Mouse (Mus musculus) cerebellum, adult 9-10 months (tissue): Measurements from ENCODE around the gene Igf1r.
"Not testable (repeated sequence)": the region's sequence is repeated elsewhere in the genome, so short reads cannot be mapped to it uniquely, and the experiment has no call there.

Source experiments
- DNase-seq: peaks from one replicate; pipeline ENCODE4 v3.0.0; 2022

Gene Igf1r

DNA sequence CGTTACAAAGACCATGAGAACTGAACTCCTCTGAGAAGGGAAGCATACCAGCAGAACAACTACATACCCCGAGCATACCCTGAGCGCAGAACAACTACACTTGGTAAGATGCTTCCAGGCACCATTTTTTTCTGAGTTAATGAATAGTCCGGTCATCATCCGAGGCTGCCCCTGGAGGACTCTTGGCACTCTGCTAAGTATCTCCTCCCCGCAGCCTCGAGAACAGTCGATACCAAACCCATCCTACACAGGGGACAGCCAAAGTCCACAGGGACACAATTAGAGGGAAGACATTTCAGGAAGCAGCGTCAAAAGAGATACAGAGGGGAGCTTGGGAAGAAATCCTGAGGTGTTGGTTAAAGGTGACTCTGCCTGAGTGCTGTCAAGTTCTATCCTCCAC is 288.6 kb downstream of the Igf1r start:
- no peak for DNase-seq

DNA sequence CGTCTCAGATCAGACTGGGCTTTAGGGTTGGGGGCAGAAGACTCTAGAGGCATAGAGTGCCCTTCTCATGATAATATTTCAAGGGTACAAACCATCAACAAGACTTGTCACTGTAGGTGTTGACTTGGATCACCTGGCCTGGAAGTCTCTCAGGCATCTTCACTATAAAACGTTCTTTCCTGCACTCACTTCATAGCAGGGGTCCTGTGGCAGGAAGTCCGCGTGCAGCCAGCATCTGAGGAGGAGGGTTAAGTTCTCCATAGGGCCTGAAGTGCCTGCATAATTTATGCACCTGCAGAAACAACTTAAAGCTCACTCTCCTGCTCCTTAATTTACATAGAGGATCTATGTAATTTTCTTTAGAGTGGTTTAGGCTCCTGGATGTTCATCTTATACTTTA is 293.1 kb downstream of the Igf1r start:
- no peak for DNase-seq

DNA sequence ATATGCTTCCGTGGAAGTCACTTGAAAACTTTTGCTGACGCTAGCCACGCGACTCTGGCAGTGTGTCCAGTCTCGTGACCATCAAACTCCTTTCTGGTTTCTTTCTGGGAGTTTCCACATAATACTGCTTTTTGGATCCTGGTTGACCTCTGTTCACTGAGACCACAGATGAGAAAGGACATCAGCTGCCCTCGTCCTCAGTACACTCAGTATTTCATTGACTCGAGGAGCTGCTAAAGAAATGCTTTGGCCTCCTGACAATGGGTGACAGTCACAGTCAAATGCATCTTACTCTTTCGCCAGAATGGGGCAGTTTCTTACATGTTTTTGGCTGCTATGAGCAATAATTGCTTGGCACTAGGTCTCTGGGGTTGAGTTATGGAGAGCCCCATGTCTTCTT is 293.6 kb downstream of the Igf1r start:
- DNase-seq = no peak

DNA sequence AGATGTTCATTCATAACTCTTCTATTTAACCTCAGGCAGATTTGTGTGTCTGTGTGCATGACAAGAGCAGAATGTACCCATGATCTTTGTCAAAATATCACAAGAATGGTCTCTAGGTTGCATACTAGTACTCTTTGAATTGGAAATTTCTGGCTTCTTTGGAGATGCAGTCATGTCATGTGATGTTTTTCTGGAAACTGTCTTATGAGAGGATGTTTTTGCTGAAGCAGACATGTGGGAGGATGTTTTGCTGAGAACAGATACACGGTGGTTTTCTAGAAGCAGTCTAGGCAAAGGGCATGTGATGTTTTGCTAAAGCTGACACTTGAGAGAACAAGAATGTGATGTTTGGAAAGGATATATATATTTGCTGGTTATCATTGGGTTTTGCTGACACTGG is 297.8 kb downstream of the Igf1r start:
- DNase-seq = no peak

DNA sequence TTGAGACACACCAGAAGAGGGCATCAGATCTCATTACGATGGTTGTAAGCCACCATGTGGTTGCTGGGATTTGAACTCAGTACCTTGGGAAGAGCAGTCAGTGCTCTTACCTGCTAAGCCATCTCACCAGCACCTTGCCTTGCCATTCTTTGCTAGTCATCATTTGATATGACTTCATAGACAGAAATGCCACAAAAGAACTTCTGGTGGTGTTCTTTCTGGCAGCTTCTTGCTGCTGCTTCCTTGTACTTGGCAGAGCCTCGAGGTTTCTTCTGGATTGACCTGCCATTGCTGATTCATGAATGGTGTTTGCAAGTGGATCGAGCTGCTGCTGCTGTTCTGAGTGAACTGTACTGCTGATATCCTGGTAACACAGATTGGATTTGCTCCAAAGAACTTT is 298.3 kb downstream of the Igf1r start:
- no peak for DNase-seq

DNA sequence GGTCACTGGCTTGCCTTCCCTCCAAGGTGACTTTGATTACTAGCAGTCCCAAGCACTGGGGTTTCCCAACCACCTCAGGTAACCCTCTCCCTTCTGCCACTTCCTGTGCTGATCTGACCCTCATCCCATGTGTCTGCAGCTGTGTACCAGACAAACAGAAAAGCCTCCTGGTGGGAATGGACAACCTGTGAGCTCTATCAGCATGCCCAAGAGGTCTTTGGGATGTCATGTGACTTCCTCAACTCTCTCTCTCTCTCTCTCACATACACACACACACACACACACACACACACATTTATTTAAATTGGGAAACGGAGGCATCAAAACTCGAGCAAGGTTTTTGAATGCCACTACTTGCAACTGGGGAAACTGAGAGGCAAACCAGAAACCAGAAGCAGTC is 305.1 kb downstream of the Igf1r start:
- DNase-seq = no peak

DNA sequence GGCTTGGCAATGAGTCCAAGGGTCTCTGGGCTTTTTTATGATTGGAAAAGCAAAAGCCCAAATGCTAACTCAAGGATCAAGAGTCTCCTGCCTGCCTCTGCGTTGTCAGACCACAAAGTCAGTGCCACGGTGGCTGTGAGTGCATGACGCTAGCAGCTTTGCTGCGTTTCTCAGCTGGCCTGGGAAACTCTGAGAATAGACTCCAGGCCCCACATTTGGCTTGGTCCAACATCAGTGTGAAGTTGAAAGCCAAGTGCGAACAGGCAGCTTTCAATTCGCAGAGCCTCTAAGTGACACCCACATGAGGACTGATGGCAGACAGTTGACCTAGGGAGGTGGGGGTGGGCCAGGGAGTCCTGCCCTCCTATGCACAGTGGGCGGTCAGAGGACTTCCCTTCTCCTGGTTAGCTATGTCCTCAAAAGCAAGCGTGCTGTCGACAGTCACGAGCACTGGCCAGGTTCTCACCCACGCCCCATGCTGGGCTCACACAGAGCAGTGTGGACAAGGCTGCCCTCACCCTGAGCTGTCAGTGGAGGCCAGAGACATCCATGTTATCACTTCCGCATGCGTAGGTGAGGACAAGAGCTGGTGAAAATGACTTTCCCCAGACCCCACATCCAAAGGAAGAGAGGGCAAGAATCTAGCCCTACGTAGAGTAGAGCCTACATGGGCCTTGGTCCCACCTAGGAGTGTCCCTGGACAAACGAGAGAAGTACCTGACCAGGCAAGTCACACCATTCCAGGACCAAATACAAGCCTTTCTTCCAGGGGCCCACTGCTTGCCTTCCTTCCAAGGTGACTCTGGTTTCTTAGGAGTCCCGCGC is 305.9 kb downstream of the Igf1r start:
- DNase-seq = no peak

DNA sequence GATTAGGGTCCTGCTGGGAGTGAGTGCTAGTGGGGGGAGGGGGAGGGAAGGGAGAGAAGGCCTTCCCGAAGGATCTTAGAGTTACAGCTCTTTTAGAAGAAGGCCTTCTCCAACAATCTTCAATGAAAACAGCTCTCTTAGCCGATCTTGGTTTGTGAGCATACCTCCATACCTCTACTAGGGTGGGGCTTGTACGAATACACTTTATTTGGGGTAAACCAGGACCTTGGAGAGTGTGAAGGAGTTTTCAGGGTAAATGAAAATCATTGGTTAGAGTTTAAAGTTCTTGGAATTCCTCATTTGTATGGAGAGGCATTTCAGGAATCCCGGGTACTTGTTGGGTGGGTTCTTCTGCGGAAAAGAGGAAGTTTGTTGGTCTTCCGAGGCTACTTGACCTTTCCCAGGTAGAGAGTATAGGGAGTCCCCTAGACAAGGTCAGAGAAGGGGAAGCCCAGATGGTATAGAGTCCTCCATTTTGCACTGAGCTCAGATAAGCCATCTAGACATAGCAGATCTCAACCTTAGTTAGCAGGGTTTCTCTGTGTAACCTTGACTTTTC is 307.0 kb downstream of the Igf1r start:
- no peak for DNase-seq

DNA sequence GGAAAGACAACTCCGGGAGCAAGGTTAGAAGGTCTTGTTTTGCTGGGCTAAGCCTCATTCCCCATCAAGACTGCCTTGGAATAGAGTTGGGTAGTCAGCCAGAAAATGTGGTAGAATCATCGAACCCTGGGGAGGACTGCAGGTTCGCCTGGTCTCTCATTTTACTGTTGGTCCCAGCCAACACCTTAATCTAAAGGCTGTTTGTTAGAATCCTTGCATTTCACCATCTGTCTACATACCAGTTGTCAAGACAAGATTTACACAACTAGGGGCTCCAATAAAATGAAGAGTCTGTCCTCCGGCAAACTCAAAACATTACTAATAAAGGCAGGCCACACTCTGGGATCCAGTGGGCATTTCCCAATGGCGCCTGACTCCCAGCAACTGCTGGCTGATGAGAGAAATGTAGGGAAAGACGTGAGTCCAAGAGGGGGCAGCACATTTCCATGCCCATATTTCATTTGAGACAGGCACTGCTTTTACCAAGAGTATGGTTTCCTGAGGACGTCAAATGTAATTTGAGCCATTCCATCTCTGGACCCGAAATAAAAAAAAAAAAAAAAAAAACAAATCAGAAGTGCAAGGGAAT is 310.1 kb downstream of the Igf1r start:
- DNase-seq = no peak

DNA sequence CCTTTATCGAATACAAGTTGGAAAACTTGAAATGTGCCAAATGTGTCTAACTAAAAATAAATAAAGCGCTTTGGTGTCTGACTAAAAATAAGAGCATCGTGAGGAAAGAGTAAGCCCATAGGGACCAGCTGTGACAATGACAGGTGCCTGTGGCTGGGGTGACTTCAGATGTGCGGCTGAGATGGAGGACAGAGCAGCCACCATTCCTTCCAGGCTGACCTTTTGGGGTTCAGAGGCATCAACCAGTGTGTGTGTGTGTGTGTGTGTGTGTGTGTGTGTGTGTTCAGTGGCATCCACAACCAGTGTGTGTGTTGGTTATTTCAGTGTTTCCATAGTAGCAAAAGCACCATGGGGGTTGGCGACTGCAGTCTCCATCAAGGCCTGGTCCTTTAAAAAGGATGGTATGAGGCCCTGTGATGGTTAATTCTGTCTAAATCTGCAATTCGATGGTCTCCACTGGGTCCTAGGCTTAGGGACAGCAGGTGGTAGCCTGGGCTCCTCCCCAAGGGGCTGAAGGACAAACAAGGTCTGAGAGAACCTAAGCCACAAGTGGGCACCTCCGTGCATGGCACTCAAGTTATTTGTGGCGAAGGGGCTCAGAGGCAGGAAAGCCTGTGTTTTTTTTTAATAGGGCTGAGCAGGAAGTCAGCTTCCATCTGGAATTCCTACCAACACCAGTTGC is 310.9 kb downstream of the Igf1r start:
- DNase-seq = no peak

DNA sequence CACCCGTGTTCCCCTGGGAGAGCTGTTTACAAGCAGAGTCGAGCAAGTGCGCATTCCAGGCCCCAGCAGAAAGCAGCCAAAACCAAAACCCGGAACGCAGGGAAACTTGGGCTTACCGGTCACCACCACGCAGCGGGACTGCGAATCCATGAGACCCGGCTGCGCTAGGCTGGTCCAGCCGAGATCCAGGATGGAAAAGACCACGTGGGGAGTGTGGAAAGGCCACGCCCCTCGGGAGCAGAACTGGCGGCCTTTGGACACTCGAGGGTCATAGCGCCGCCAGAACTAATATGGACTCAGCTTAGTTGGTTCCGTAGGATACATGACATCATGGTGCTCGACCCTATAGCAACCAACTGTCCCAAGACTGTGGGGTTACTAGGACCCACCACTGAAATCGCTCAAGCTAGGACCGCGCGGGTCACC is 311.4 kb downstream of the Igf1r start, which contains the start of gene Pgpep1l:
Gene Pgpep1l (minus strand): TSS at position 206 of the 426 bp plus-strand sequence.
- no peak for DNase-seq

DNA sequence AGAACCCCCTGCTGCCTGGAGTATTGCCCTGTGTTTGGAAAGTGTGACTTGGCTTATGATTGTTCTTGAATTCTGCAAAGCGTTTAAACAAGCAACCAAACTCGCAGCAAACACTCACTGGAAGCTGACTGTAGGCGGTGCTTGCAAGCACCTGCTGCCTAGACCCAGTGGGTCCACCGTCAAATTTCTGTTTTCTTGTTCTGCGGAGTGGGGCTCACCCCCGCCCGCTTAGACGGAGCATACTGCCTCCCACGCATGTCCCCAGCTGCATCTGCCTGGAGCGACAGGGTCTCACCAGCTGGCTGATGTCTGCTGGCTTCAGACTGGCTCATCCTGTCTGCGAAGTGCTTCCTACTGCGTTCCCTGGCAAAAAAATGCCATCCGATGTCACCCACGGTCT is 311.9 kb downstream of the Igf1r start:
- no peak for DNase-seq

DNA sequence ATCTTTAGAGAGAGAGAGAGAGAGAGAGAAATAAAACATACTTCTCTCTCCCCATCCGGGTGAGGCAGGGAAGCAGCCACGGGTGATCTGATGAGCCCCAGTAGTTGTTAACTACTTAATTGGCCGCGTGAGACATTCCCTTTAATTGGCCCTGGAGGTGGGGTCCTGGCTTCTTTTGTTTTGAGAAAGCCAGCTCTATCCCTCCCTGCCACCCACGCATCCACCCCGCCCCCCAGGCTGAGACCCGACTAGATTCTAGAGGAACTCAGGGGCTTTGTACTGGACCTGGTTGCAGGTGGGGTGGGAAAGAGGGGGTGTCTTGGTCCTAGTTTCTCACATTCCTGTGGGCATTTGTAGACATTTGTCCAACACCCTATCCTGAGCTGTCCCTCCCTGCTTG is 312.8 kb downstream of the Igf1r start:
- DNase-seq = no peak

DNA sequence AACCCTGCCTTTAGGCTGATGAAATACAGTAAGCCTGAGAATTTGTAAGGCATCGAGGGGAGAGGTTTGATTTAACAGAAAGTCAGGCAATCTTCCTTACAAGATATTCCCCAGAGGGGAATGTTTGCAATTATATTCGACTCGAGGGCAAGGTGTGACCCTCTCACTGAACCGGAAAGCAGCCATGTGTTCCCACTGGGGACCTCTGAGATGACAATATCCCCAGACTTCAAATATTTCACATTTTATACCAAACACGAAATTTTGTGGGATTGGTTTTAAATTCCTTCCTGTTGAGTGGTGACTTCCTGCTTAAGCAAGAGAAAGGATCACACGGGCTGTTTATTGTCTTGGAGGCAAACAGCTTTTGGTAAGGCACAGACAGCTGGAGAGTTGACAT is 314.1 kb downstream of the Igf1r start:
- DNase-seq = no peak

DNA sequence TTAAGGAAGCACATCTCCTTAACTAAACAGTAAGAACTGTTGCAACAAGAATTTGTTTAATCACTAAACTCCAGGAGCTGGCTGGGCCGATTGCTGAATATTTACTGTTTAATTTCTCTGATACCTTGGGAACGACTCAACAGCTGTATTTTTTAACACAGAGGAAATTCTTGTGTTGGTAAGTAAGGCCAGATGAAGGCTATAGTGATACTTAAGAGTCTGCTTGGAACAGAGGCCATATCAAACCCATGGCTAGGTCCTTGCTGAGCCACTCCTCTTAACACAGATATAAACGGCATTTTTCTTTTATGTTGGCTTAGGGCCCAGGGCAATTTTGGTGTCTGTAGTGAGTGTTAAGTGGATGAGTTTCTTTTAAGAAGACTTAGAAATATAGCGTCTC is 317.9 kb downstream of the Igf1r start:
- no peak for DNase-seq

DNA sequence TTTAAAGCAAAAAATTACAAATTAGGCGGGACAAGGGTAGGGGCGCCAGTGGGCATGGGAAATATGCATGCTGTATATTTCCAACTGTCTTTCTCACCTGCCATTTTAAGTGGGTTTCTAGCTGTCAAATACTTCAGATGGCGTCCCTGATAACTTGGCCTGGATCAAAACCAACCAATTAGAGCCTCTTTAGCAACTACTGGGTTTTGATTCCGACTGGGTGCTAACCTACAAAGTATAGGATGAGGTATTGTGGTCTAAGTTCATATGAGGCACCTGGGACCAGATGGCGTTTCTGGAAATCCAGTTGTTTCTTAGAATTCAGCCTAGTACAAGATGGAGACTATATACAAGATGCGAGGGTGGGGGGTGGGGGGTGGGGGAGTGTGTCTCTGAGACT is 319.2 kb downstream of the Igf1r start:
- DNase-seq = no peak

DNA sequence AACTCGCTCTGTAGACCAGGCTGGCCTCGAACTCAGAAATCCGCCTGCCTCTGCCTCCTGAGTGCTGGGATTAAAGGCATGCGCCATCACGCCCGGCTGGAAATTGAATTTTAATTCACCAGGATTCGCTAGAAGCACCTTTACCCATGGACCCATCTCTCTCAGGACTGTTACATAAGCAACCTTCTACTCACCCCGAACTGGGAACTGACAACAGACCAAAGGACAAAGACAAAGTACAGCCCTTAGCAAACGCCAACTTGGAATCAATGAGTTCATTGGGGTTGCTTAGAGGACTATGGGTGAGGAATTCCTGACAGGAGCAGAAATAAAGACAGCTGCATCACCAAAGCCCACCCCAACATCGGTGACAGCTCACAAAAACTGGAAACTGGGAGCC is 320.0 kb downstream of the Igf1r start:
- DNase-seq = no peak

DNA sequence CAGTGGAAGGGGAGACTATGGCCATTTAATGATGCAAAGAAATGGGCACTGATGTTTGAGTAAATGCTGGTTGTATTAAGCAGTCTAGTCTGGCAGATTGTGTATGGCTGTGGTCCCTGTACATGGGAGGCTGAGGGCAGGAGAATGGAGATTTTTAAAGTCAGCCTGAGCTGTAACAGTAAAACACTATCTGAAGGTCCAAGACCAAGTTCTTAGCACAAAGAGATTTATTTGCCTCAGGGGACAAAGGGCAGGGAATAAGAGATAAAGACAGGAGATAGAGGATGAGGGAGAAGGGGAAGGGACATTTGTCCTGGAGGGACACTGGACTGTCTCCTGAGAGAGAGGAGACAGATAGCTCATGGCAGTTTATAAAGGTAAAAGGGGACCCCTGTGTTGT is 320.9 kb downstream of the Igf1r start, which contains the start of gene Fam169b:
Gene Fam169b (plus strand): TSS at position 325 of the 400 bp plus-strand sequence.
- no peak for DNase-seq

DNA sequence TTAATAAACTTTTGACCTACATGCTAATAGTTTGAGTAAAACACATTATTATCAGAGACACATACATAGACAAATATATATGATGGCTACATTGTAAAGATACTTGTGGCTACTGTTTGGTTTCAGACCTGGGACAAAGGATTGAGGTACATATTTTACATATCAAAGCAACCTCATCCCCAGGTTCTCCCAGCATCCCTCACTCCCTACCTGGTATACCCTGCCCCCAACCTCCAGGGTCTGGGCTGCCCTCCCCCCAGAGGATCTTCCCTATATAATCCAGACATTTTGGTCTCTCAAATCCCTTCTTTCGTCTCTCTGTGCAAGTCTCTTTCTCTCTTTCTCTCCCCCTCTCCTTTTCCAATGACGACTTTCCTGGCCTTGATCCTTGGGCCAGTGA is 321.6 kb downstream of the Igf1r start:
- no peak for DNase-seq

DNA sequence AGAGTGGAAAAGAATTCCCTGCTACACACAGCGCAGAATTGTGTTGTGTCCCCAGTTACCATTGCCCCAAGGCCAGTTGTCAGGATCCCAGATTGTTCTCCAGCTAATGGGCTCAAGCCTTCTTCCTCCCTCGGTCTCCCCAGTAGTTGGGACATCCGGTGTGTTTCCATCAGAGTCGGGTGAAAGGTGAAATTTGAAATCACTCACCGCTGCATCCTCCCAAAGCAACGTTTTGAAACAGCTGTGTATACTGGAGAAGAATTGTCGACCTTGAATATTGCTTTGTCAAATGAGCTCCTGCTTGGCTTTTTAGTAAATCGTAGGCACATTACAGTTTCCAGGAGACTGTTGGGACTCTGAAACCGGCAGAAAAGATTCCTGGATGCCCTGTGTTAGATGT is 322.3 kb downstream of the Igf1r start:
- no peak for DNase-seq

DNA sequence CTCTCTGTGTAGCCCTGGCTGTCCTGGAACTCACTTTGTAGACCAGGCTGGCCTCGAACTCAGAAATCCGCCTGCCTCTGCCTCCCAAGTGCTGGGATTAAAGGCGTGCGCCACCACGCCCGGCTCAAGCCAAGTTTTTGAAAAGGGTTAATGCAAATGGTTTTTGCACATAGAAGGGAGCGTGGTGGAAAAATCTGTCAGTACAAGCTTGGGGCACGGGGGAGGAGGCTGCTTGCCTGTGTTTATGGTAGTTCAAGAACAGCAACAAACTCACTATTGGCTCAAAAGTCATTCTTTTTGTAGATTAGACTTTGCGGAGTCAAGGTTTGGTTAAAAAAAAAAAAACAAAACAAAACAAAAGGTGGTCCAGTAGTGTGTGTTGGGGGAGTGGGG is 322.8 kb downstream of the Igf1r start:
- not testable (repeated sequence) for DNase-seq

DNA sequence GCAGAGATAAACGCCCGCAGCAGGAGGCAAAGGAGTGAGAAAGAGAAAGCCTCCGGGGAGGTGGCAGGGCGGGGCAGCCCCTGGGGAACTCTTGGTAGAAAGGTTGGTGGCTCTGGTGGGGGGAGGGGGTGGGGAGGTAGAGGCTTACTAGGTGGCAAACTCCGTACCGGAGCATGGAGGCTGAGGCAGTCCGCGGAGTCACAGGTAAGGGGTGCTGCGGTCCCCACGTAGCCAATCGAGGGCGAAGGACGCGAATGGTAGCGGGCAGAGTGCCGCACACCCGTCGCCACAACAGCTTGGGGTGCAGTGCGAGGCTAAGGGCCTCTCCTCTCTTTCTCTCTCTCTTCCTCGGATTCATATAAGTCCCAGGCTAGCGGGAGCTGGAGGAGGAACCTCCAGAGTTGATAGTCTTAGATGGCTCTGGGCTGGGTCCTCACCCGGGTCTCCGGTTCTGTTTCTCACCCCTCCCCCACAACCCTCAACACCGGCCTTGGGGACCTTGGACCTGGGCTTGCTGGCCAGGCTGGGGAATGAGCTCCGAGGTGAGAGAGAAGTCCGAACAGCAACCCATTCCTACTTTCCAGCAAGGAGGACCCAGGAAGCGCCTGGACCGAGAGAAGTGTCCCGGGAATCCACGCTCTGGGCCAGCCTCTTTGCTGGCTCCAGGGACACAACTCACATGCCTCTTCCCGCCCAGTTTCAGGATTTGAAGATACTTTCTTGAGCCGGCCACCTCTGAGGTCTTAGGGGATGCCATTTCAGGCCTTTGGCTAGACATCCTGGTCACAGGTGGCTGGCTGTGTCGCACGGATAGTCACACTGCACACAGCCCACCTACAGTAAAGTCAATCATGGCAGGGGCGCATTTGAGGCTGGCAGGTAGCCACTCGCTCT is 323.5 kb downstream of the Igf1r start:
- DNase-seq = no peak
